10 mouse cellular contexts compared by ENCODE assay signal in the genomic region with DNA sequence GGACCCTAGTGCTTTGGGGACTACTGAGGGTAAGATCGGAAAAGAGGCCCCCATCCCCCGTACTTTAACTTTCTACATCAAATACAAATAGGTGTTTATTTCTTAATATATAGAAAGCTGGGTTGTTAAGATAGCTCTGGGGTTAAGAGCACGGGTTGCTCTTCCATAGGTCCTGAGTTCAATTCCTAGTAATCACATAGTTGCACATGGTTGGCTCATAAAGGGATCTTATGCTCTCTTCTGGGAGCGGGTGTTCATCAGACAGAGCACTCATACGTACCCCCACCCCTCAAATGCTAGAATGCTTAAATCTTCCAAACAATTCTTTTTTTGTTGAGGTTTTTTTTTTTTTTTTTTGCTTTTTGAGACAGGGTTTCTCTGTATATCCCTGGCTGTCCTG. TPM values are rescaled to one million over a fixed set of nuclear protein-coding genes. Genes with fewer than 3 reads are reported as not detected.
A peak's percentile ranks its signal among the peaks of the same experiment; 100 is the strongest.
DNase-seq lines count a peak whose midpoint lies in the region; ATAC-seq and TF ChIP-seq lines count a peak whose summit lies in the region.
"Had no signal": no experiment of that assay in that cellular context is flagged by ENCODE, and none has a peak within 500 bp of the region (broad histone marks: within the 10 kb centered on the region; RNA-seq: fewer than 3 reads in every experiment).

No protein-coding gene starts in this region.

- peak overlapping the region; percentile 82 for H3K4me2 ChIP-seq in heart, embryonic 14.5 days (ENCODE audit: low read length)
- H3K4me2 ChIP-seq in hindbrain, embryonic 12.5 days (replicated peaks) = peak overlapping the region; percentile 71
- H3K4me2 ChIP-seq in midbrain, embryonic 11.5 days = peak overlapping the region; percentile 47

- H3K36me3 ChIP-seq in heart, embryonic 14.5 days (ENCODE audit: control insufficient read depth, insufficient read depth, low read length) = peaks cover 28% of the 10 kb centered on the region
- H3K36me3 ChIP-seq in MEL (ENCODE audit: control insufficient read depth in 1 of 2, insufficient read depth in 2 of 2, low read length in 2 of 2) = peaks cover 9 to 21% of the 10 kb centered on the region in 2 experiments
- peaks cover 18% of the 10 kb centered on the region for H3K36me3 ChIP-seq in hindbrain, embryonic 12.5 days
- H3K36me3 ChIP-seq in midbrain, embryonic 11.5 days (ENCODE audit: control insufficient read depth, insufficient read depth, low read length) = no peaks in the 10 kb centered on the region

- peak overlapping the region; percentile 81 for H3K9ac ChIP-seq in heart, embryonic 14.5 days (ENCODE audit: low read length)
- H3K9ac ChIP-seq in MEL (ENCODE audit: control insufficient read depth, low read depth, low read length, poor library complexity, severe bottlenecking) = peak overlapping the region; percentile 91
- peak overlapping the region; percentile 59 for H3K9ac ChIP-seq in hindbrain, embryonic 12.5 days
- H3K9ac ChIP-seq in midbrain, embryonic 11.5 days (ENCODE audit: low read length) = peak overlapping the region; percentile 82

- no peak for TF ChIP-seq CTCF in MEL (IDR thresholded peaks at IDR 0.05 in 2 of 3, conservative IDR thresholded peaks at IDR 0.05 in 1 of 3; ENCODE audit: control insufficient read depth in 1 of 3, insufficient read depth in 1 of 3, low read depth in 2 of 3, low read length in 3 of 3, poor library complexity in 1 of 3, severe bottlenecking in 1 of 3)

- H3K27ac ChIP-seq in heart, embryonic 14.5 days (replicated peaks in 1 of 2; ENCODE audit: control insufficient read depth in 1 of 2, insufficient read depth in 1 of 2, low read depth in 2 of 2, low read length in 2 of 2) = peak overlapping the region in 1 of 2 experiments; percentile 92; a peak in 1 of 4 replicates
- H3K27ac ChIP-seq in MEL (ENCODE audit: control insufficient read depth, low read depth, low read length) = peak overlapping the region; percentile 95
- peak overlapping the region; percentile 91; the same call in 1 of the 2 replicates for H3K27ac ChIP-seq in hindbrain, embryonic 12.5 days
- H3K27ac ChIP-seq in midbrain, embryonic 11.5 days (ENCODE audit: low read depth, low read length) = no peak overlapping the region; the same call in 1 of the 2 replicates

- no peak for TF ChIP-seq POLR2A in MEL (IDR thresholded peaks at IDR 0.05; ENCODE audit: control insufficient read depth in 1 of 2, insufficient read depth in 1 of 2, low read depth in 1 of 2, low read length in 2 of 2, poor library complexity in 1 of 2)

- peak overlapping the region; percentile 67 to 95; a peak in 3 of 4 replicates for H3K4me3 ChIP-seq in heart, embryonic 14.5 days (ENCODE audit: control insufficient read depth in 1 of 2, insufficient read depth in 1 of 2, low read depth in 1 of 2, low read length in 2 of 2)
- peak overlapping the region; percentile 81 to 99 for H3K4me3 ChIP-seq in MEL (ENCODE audit: control insufficient read depth in 1 of 2, insufficient read depth in 1 of 2, low read depth in 2 of 2, low read length in 2 of 2)
- peak overlapping the region; percentile 73 for H3K4me3 ChIP-seq in hindbrain, embryonic 12.5 days
- peak overlapping the region; percentile 77 for H3K4me3 ChIP-seq in midbrain, embryonic 11.5 days (ENCODE audit: low read depth, low read length)

- peaks cover 4 to 12% of the 10 kb centered on the region in 2 experiments; a peak in 2 of 4 replicates for H3K4me1 ChIP-seq in heart, embryonic 14.5 days (ENCODE audit: control insufficient read depth in 2 of 2, insufficient read depth in 2 of 2, low read length in 2 of 2)
- H3K4me1 ChIP-seq in MEL (ENCODE audit: control insufficient read depth in 1 of 2, insufficient read depth in 2 of 2, low read length in 2 of 2) = peaks cover 0 to 6% of the 10 kb centered on the region in 2 experiments; a peak in 1 of 4 replicates
- H3K4me1 ChIP-seq in hindbrain, embryonic 12.5 days = peaks cover 14% of the 10 kb centered on the region
- peaks cover 9% of the 10 kb centered on the region for H3K4me1 ChIP-seq in midbrain, embryonic 11.5 days (ENCODE audit: control insufficient read depth, insufficient read depth, low read length)

- H3K9me3 ChIP-seq in heart, embryonic 14.5 days (ENCODE audit: control insufficient read depth, low read length) = no peaks in the 10 kb centered on the region
- H3K9me3 ChIP-seq in MEL (replicated peaks; ENCODE audit: insufficient read depth, low read length) = no peaks in the 10 kb centered on the region
- H3K9me3 ChIP-seq in hindbrain, embryonic 12.5 days (replicated peaks) = no peaks in the 10 kb centered on the region
- H3K9me3 ChIP-seq in midbrain, embryonic 11.5 days (ENCODE audit: control insufficient read depth, low read length) = no peaks in the 10 kb centered on the region

- no peak for ATAC-seq in heart, embryonic 14.5 days (ENCODE audit: insufficient number of reproducible peaks, insufficient read depth, low FRiP score, low read depth)
- peak; percentile 20; the same call in 1 of the 2 replicates for ATAC-seq in hindbrain, embryonic 12.5 days (ENCODE audit: low FRiP score)
- peak; percentile 26 for ATAC-seq in midbrain, embryonic 11.5 days (ENCODE audit: low FRiP score)
- ATAC-seq in frontal cortex, adult (ENCODE audit: low TSS enrichment) = no peak

- TF ChIP-seq EP300 in MEL (IDR thresholded peaks at IDR 0.05; ENCODE audit: low read depth in 1 of 2, low read length in 2 of 2) = peak in 1 of 2 experiments; percentile 11; a peak in 1 of 4 replicates

- WGBS in heart, embryonic 14.5 days = 10% methylated on average over 5 of the region's 5 CpGs
- 11% methylated on average over 5 of the region's 5 CpGs for whole genome bisulfite sequencing in hindbrain, embryonic 12.5 days
- WGBS in midbrain, embryonic 11.5 days = 8% methylated on average over 5 of the region's 5 CpGs

- H3K27me3 ChIP-seq in heart, embryonic 14.5 days (ENCODE audit: control insufficient read depth, insufficient read depth, low read length) = peaks cover 11% of the 10 kb centered on the region
- H3K27me3 ChIP-seq in MEL (ENCODE audit: control insufficient read depth in 1 of 2, insufficient read depth in 2 of 2, low read length in 2 of 2) = no peaks in the 10 kb centered on the region
- H3K27me3 ChIP-seq in hindbrain, embryonic 12.5 days = peaks cover 14% of the 10 kb centered on the region
- peaks cover 6% of the 10 kb centered on the region; the same call in 1 of the 2 replicates for H3K27me3 ChIP-seq in midbrain, embryonic 11.5 days (ENCODE audit: control insufficient read depth, insufficient read depth, low read length)

- H3K79me2 ChIP-seq in MEL (ENCODE audit: control insufficient read depth, insufficient read depth, low read length, poor library complexity) = peaks cover 11% of the 10 kb centered on the region

- DNase-seq in heart, postnatal 36 days = no peak
- DNase-seq in MEL (ENCODE audit: low read depth, low spot score) = no peak
- peak; percentile 73 for DNase-seq in midbrain, embryonic 11.5 days (ENCODE audit: low spot score, missing footprints)
- no peak for DNase-seq in kidney, adult 11 months
- DNase-seq in left cerebral cortex, postnatal 4 days = no peak

- no peak for TF ChIP-seq RAD21 in MEL (IDR thresholded peaks at IDR 0.05; ENCODE audit: low read depth, low read length)

- intact Hi-C loops in heart, postnatal 36 days (cut with DNase I) = no loop called here
- intact Hi-C loops in left cerebral cortex, postnatal 4 days (cut with DNase I) = no loop called here

RNA-seq across cellular contexts. Expression of a gene that starts 0.5 kb away (rescaled TPM):
- 14.8 and 15.8 TPM in 2 replicates for polyA plus RNA-seq in heart, embryonic 14.5 days (2014; fragmentation: Nextera tagmentation; extraction: Ambion mirVana)
- 1 to 10 TPM; 1.6 to 2.4 TPM for total RNA-seq in heart, postnatal 36 days (2021)
- total RNA-seq in MEL (2012; rRNA removed) = 10.6 and 13.6 TPM in 2 replicates
- 10 to 100 TPM in 1 of 2 experiments, not detected in 1; 10.5 TPM for polyA plus RNA-seq in MEL (2012; ENCODE audit: insufficient read depth in 1 of 2, insufficient read length in 2 of 2, low read depth in 1 of 2, low replicate concordance in 2 of 2, missing spikeins in 1 of 2)
- 21.8 and 22.3 TPM in 2 replicates for polyA plus RNA-seq in hindbrain, embryonic 12.5 days (2016; fragmentation: Nextera tagmentation; extraction: Ambion mirVana)
- polyA plus RNA-seq in midbrain, embryonic 11.5 days (2014; fragmentation: Nextera tagmentation; extraction: Ambion mirVana) = 32.6 and 34.7 TPM in 2 replicates
- 10 to 100 TPM; 11.6 to 11.9 TPM for total RNA-seq in left cerebral cortex, postnatal 4 days (2021)

RNA-seq across cellular contexts. Expression of a gene that starts 0.6 kb away (rescaled TPM):
- polyA plus RNA-seq in heart, embryonic 14.5 days (2014; fragmentation: Nextera tagmentation; extraction: Ambion mirVana) = 0.26 and 0.28 TPM in 2 replicates
- not detected for total RNA-seq in heart, postnatal 36 days (2021)
- total RNA-seq in MEL (2012; rRNA removed) = 0.16 and 0.23 TPM in 2 replicates
- under 1 TPM in 1 of 2 experiments, not detected in 1; 0.29 TPM for polyA plus RNA-seq in MEL (2012; ENCODE audit: insufficient read depth in 1 of 2, insufficient read length in 2 of 2, low read depth in 1 of 2, low replicate concordance in 2 of 2, missing spikeins in 1 of 2)
- 2.0 and 2.3 TPM in 2 replicates for polyA plus RNA-seq in hindbrain, embryonic 12.5 days (2016; fragmentation: Nextera tagmentation; extraction: Ambion mirVana)
- 0.96 and 1.8 TPM in 2 replicates for polyA plus RNA-seq in midbrain, embryonic 11.5 days (2014; fragmentation: Nextera tagmentation; extraction: Ambion mirVana)
- 1 to 10 TPM; 1.4 to 2.3 TPM for total RNA-seq in left cerebral cortex, postnatal 4 days (2021)

RNA-seq across cellular contexts. Expression of a gene that starts 12.3 kb away (rescaled TPM):
- 13.8 and 14.4 TPM in 2 replicates for polyA plus RNA-seq in heart, embryonic 14.5 days (2014; fragmentation: Nextera tagmentation; extraction: Ambion mirVana)
- total RNA-seq in heart, postnatal 36 days (2021) = 1 to 10 TPM; 6.6 to 6.7 TPM
- 20.0 and 23.8 TPM in 2 replicates for total RNA-seq in MEL (2012; rRNA removed)
- 10 to 100 TPM in 1 of 2 experiments, not detected in 1; 15.8 TPM for polyA plus RNA-seq in MEL (2012; ENCODE audit: insufficient read depth in 1 of 2, insufficient read length in 2 of 2, low read depth in 1 of 2, low replicate concordance in 2 of 2, missing spikeins in 1 of 2)
- polyA plus RNA-seq in hindbrain, embryonic 12.5 days (2016; fragmentation: Nextera tagmentation; extraction: Ambion mirVana) = 16.3 and 16.7 TPM in 2 replicates
- polyA plus RNA-seq in midbrain, embryonic 11.5 days (2014; fragmentation: Nextera tagmentation; extraction: Ambion mirVana) = 23.8 and 24.8 TPM in 2 replicates
- total RNA-seq in left cerebral cortex, postnatal 4 days (2021) = 10 to 100 TPM; 14.4 to 14.5 TPM

RNA-seq across cellular contexts. Expression of a gene that starts 12.3 kb away (rescaled TPM):
- polyA plus RNA-seq in heart, embryonic 14.5 days (2014; fragmentation: Nextera tagmentation; extraction: Ambion mirVana) = 0.73 and 0.89 TPM in 2 replicates
- not detected for total RNA-seq in heart, postnatal 36 days (2021)
- 0.33 and 0.35 TPM in 2 replicates for total RNA-seq in MEL (2012; rRNA removed)
- under 1 TPM in 1 of 2 experiments, not detected in 1; 0.35 TPM for polyA plus RNA-seq in MEL (2012; ENCODE audit: insufficient read depth in 1 of 2, insufficient read length in 2 of 2, low read depth in 1 of 2, low replicate concordance in 2 of 2, missing spikeins in 1 of 2)
- 11.5 and 12.6 TPM in 2 replicates for polyA plus RNA-seq in hindbrain, embryonic 12.5 days (2016; fragmentation: Nextera tagmentation; extraction: Ambion mirVana)
- polyA plus RNA-seq in midbrain, embryonic 11.5 days (2014; fragmentation: Nextera tagmentation; extraction: Ambion mirVana) = 9.5 and 9.8 TPM in 2 replicates
- 10 to 100 TPM; 17.7 to 19.0 TPM for total RNA-seq in left cerebral cortex, postnatal 4 days (2021)

RNA-seq across cellular contexts. Expression of a gene that starts 41.1 kb away (rescaled TPM):
- not detected in 2 replicates for polyA plus RNA-seq in heart, embryonic 14.5 days (2014; fragmentation: Nextera tagmentation; extraction: Ambion mirVana)
- not detected for total RNA-seq in heart, postnatal 36 days (2021)
- not detected in 2 replicates for total RNA-seq in MEL (2012; rRNA removed)
- not detected for polyA plus RNA-seq in MEL (2012; ENCODE audit: insufficient read depth in 1 of 2, insufficient read length in 2 of 2, low read depth in 1 of 2, low replicate concordance in 2 of 2, missing spikeins in 1 of 2)
- polyA plus RNA-seq in hindbrain, embryonic 12.5 days (2016; fragmentation: Nextera tagmentation; extraction: Ambion mirVana) = not detected in 2 replicates
- not detected in 2 replicates for polyA plus RNA-seq in midbrain, embryonic 11.5 days (2014; fragmentation: Nextera tagmentation; extraction: Ambion mirVana)
- not detected for total RNA-seq in left cerebral cortex, postnatal 4 days (2021)
- total RNA-seq: left cerebral cortex, postnatal 10 days had no signal
- polyA plus RNA-seq: thymus, adult 2 months had no signal

Comparison
In these comparisons a context has a peak if more than half of its experiments do, and no peak if none do; other contexts are left out.
1. ATAC-seq: peak in hindbrain, embryonic 12.5 days (single experiment) and midbrain, embryonic 11.5 days (single experiment); none in heart, embryonic 14.5 days (single experiment) and frontal cortex, adult (single experiment).
2. Peak in every context shown above with its lines, with median percentiles within 50 percentile points of each other: H3K4me2 ChIP-seq, H3K4me3 ChIP-seq and H3K9ac ChIP-seq.